Mouse (Mus musculus) c-Kit-positive CD71-positive TER-119-positive erythroid progenitor cells, embryonic 14.5 days (primary cell): ENCODE measurements around the gene Tmem235.

Experiments
- DNase-seq: peaks from one replicate; pipeline ENCODE4 v3.0.0-alpha.2; 2013; ENCODE audit warnings: low spot score

The Tmem235 gene

DNA sequence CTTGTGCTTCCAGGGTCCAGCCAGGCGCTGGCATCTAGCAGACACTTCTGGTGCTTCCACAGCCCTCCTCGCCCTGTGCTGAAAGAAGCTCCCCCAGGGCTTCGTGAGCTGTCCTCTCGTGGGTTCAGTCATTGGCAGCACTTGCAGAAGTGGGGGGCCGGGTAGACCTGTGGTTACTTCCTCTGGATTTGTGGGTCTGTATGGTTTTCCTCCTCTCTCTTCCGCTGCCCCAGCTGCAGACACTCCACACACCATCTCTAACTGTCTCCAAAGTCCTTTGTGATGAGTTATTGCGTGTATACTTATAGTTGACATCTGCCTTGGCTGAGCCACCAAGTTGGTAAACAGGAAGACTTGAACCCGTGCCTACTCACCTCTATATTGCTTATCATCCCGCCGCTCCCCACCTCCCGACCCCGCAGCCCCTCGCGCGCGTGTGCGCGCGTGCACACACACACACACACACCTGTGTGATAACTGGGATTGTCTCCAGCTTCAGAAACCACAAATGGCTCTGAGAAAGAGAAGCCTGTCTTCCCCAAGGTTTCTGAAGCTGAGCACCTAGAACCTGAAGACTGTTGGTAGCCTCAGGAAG, 31.1 kb downstream of the Tmem235 start:
- no peak for DNase-seq

DNA sequence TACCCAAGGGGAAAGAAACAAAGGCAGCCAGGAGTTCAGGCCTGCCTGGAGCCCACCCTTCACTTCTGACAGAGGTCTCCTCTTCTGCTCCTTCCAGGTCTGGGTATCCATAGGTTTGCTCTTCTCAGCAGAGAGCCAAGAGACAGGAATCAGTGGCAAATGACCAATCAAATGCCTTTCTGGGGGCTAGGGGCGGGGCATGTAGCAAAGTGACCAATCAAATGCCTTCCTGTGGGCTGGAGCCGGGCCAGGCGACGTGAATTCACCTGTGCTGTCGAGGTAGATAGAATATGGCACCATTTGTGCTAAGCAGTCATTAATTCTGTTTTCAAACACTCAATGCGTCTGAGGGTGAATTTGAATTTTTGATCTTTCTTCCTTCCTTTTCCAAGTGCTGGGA, 31.6 kb downstream of the Tmem235 start:
- no peak for DNase-seq

DNA sequence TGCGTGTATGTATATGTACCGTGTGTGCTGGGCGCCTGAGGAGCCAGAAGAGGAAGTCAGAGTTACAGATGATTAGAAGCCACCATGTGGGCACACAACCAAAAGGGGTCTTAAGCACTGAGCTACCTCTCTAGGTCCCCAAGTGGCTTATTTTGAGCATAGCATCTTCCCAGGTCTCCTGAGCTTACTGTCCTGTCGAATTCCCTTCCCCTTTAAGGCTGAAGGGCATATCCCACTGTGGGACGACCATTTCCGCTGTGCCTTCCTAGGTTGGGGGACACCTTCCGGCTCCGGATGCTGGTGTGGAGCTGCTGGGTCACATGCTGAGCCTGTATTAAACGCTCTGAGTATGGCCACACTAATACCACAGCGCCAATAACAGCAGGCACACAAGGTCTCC, 34.1 kb downstream of the Tmem235 start:
- no peak for DNase-seq

DNA sequence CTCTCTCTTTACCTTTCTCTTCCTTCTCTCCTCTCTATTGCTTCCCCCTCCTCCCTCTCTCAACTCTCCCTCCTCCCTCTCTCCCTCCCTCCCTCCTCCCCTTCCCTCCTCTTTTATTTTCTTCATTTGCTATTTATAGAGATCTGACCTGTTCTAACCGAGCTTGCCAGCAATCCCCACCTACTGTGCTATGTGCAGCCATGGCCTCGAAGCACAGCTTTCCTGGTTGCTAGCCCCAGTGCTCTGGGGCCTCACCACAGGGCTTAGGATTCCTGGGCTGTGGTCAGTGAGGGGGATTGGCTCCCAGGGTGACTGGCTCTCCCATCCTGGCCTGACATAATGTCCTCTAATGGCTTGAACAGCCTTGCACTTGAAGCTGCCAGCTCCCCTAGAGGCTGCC, 36.0 kb downstream of the Tmem235 start:
- no peak for DNase-seq

DNA sequence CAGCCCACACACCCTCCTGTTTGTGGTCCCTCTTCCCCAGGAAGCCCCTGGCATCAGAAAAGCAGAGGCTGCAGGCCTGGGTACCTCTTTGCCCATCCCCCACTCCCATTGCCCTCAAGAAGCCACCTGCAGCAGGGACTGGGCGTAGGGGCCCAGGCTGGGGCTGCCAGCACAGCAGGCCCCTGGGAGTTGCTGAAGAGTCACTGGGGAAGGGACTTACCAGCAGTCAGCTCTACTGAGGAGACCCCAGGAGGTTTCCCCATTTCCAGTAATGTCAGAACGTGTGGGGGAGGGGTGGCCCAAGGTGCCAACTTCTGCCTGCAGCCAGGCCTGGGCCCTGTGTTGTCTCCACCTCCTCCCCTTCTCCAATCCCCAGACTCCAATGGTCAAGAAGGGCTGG, 41.7 kb downstream of the Tmem235 start:
- no peak for DNase-seq

DNA sequence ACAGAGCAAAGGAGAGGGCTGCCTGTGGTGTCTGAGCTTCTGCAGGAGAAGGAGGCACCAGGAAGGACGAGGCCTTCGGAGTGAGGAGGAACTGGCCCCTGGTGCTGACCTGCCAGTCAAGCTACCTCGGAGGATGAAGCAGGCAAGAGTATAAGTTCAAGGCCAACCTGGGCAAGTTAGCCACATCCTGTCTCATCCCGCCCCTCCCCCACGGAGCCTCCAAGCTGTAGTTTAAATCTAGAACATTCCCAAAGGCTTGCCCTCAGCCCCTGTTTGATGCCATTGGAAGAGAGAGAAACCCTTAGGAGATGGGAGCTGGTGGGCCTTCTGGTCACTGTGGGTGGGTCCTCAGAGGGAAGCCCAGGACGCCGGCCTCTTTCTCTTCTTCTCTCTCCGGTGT, 43.9 kb downstream of the Tmem235 start:
- DNase-seq, result no peak

DNA sequence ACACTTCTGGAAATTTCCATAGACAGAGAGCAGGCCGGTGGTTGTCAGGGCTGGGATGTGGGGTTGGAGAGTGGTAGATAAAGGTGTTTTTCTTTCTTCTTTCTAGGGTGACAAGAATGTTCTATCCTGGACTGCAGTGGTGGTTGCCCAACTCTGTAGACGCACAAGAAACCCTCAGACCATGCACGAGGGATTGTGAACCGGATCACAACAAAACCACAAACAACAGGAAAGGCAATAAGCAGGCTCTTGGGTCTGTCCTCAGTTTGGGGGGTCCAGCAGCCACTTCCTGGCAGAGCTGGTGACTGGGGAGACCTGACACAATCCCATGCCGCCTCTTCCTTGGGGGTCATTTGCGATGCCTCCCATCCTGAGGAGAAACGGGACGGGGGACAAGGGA, 48.8 kb downstream of the Tmem235 start:
- no peak for DNase-seq

DNA sequence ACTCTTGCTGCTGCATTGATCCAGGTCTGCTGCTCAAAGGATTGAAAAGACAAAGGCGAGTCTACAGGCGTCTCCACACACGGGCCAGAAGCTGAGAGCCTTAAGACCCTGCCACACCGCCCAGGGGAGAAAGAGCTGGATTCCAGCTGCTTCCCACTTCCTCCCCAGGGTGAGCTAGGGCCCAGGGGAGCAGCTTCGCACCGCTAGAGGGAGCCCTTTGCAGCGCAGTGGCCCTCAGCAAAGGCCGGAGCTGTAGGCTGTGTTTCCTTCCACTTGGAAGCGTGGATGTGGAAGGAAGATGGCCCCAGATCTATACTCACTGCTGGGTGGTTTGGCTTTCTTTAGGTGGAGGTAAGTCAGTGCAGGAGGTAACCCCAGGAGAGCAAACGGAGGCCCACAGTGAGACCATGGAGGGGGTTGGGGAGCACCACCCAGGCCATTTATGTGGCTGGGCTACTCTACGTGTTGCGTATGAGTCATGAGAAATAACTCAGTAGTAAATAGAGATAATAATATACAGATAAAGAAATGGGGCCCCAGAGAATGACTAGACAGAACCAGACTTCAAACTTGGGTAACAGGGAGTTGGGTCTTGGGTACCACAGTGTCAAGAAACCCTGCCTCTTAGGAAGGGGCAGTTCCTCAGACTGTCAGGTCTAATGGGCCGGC, 52.3 kb downstream of the Tmem235 start:
- DNase-seq, result peak; percentile 69

DNA sequence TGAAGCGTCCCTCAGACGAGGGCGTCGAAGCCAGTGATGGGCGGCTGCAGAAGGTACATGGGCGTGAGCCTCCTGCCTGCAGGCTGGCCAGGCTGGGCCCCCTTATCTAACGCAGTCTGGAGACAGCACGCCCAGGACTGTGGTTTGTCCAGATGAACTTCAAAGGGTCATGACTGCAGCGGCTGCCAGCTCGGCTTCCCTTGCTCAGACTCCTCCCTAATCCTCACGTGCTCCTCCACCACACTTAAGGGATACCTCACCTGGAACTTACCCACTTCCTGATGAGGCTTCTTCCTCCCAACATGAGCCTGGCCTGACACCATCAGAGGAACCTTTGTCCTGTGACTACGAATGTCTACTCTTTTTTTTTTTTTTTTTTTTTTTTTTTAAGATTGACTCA, 54.0 kb downstream of the Tmem235 start:
- peak; percentile 60 for DNase-seq
